ENCODE assay signal across 8 mouse cellular contexts in the genomic region with DNA sequence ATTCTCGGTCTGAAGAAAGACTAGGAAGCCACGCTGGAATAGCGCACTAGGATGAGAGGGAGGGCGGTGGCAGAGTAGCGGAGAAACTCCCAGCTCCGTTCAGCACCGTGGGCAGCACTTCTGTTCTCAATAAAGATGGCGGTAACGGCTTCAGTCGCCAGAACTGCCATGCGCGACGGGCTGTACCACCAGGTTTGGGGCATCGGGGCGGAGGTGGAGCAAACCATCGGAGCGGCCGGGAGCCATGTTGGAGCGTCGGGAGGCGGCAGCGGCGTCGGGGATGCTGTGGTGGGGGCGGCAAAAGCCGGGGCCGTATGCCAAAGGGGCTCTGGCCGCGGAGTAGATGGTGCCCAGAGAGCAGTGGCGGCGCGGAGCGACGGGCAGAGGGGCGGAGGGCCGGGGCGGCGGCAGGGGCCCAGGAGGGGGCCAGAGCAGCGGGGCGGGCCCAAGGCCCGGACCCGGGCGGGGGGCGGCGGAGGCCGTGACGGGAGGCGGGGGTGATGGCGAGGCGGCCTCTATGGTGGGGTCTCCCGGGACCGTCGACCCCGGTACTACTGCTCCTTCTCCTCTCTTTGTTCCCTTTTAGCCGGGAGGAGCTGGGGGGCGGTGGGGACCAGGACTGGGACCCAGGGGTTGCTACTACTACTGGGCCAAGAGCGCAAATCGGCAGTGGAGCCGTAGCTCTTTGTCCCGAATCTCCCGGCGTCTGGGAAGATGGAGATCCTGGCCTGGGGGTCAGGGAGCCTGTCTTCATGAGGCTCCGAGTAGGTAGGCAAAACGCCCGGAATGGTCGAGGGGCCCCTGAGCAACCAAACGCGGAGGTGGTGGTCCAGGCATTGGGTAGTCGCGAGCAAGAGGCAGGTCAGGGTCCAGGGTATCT. TPM values are rescaled to one million over a fixed set of nuclear protein-coding genes. Genes with fewer than 3 reads are reported as not detected.
DNase-seq lines count a peak whose midpoint lies in the region; ATAC-seq lines count a peak whose summit lies in the region.

Gene Celsr3, plus strand, starts transcription at position 501 of the 880 bp plus-strand sequence.

- peaks cover 10% of the 10 kb centered on the region for H3K4me1 ChIP-seq in kidney, embryonic 16.5 days (ENCODE audit: insufficient read depth, low read length)
- H3K4me1 ChIP-seq in embryonic facial prominence, embryonic 14.5 days (ENCODE audit: control insufficient read depth, insufficient read depth, low read length) = peaks cover 12% of the 10 kb centered on the region; the same call in 1 of the 2 replicates
- peaks cover 31% of the 10 kb centered on the region for H3K4me1 ChIP-seq in hindbrain, embryonic 16.5 days (ENCODE audit: control insufficient read depth, insufficient read depth, low read depth, low read length)
- H3K4me1 ChIP-seq in limb, embryonic 11.5 days (ENCODE audit: control insufficient read depth, insufficient read depth, low read length) = 0 out of 2 replicates have a peak, but pooled peaks cover 4% of the 10 kb centered on the region

- 4% methylated on average over 47 of the region's 70 CpGs for WGBS in kidney, embryonic 16.5 days
- 2% methylated on average over 43 of the region's 70 CpGs for WGBS in embryonic facial prominence, embryonic 14.5 days
- 1% methylated on average over 60 of the region's 70 CpGs for WGBS in hindbrain, embryonic 16.5 days
- 2% methylated on average over 60 of the region's 70 CpGs for WGBS in limb, embryonic 11.5 days

- ATAC-seq in kidney, embryonic 16.5 days (ENCODE audit: low FRiP score, low TSS enrichment) = peak; percentile 50
- ATAC-seq in embryonic facial prominence, embryonic 14.5 days (ENCODE audit: low read depth) = peak; percentile 67
- peak; percentile 53 for ATAC-seq in hindbrain, embryonic 16.5 days
- ATAC-seq in limb, embryonic 11.5 days (ENCODE audit: insufficient number of reproducible peaks, low FRiP score, low TSS enrichment, low read depth) = no peak

- H3K9ac ChIP-seq in kidney, embryonic 16.5 days (replicated peaks; ENCODE audit: low read length) = no peak within 1 kb of the TSS
- H3K9ac ChIP-seq in embryonic facial prominence, embryonic 14.5 days (ENCODE audit: low read depth, low read length) = no peak within 1 kb of the TSS
- H3K9ac ChIP-seq in hindbrain, embryonic 16.5 days (ENCODE audit: low read depth, low read length) = peak within 1 kb of the TSS; percentile 88
- H3K9ac ChIP-seq in limb, embryonic 11.5 days (ENCODE audit: low read length) = no peak within 1 kb of the TSS

- peak within 1 kb of the TSS; percentile 83 for H3K4me2 ChIP-seq in kidney, embryonic 16.5 days (replicated peaks; ENCODE audit: low read depth, low read length)
- H3K4me2 ChIP-seq in embryonic facial prominence, embryonic 14.5 days (ENCODE audit: low read depth, low read length) = peak within 1 kb of the TSS; percentile 83
- peak within 1 kb of the TSS; percentile 80 for H3K4me2 ChIP-seq in hindbrain, embryonic 16.5 days (ENCODE audit: low read length)
- peak within 1 kb of the TSS; percentile 70 for H3K4me2 ChIP-seq in limb, embryonic 11.5 days (ENCODE audit: low read depth, severe bottlenecking)

- H3K4me3 ChIP-seq in kidney, embryonic 16.5 days (ENCODE audit: low read length) = peak within 1 kb of the TSS; percentile 49
- H3K4me3 ChIP-seq in embryonic facial prominence, embryonic 14.5 days (ENCODE audit: low read depth, low read length) = peak within 1 kb of the TSS; percentile 44
- peak within 1 kb of the TSS; percentile 78 for H3K4me3 ChIP-seq in hindbrain, embryonic 16.5 days (ENCODE audit: low read length)
- peak within 1 kb of the TSS; percentile 29 for H3K4me3 ChIP-seq in limb, embryonic 11.5 days (ENCODE audit: low read depth, low read length)

- no peaks in the 10 kb centered on the region for H3K36me3 ChIP-seq in kidney, embryonic 16.5 days (ENCODE audit: insufficient read depth, low read length)
- H3K36me3 ChIP-seq in embryonic facial prominence, embryonic 14.5 days (ENCODE audit: control insufficient read depth, insufficient read depth, low read length) = no peaks in the 10 kb centered on the region
- H3K36me3 ChIP-seq in hindbrain, embryonic 16.5 days (ENCODE audit: control insufficient read depth, insufficient read depth, low read length) = peaks cover 23% of the 10 kb centered on the region
- no peaks in the 10 kb centered on the region for H3K36me3 ChIP-seq in limb, embryonic 11.5 days (ENCODE audit: control insufficient read depth, insufficient read depth, low read length)

- peaks cover 81% of the 10 kb centered on the region for H3K27me3 ChIP-seq in kidney, embryonic 16.5 days (ENCODE audit: insufficient read depth, low read length)
- peaks cover 80% of the 10 kb centered on the region for H3K27me3 ChIP-seq in embryonic facial prominence, embryonic 14.5 days (replicated peaks; ENCODE audit: control insufficient read depth, insufficient read depth, low read length)
- H3K27me3 ChIP-seq in hindbrain, embryonic 16.5 days (replicated peaks; ENCODE audit: control insufficient read depth, insufficient read depth, low read length) = peaks cover 2% of the 10 kb centered on the region
- peaks cover 70% of the 10 kb centered on the region for H3K27me3 ChIP-seq in limb, embryonic 11.5 days (ENCODE audit: control insufficient read depth, insufficient read depth, low read length)

- H3K27ac ChIP-seq in kidney, embryonic 16.5 days (ENCODE audit: low read length) = no peak within 1 kb of the TSS
- no peak within 1 kb of the TSS for H3K27ac ChIP-seq in embryonic facial prominence, embryonic 14.5 days (replicated peaks; ENCODE audit: low read depth, low read length)
- peak within 1 kb of the TSS; percentile 90 for H3K27ac ChIP-seq in hindbrain, embryonic 16.5 days (ENCODE audit: low read depth, low read length)
- H3K27ac ChIP-seq in limb, embryonic 11.5 days (replicated peaks; ENCODE audit: low read depth, low read length) = no peak within 1 kb of the TSS

- intact Hi-C loops in gastrocnemius, postnatal 14 days (cut with DNase I; ENCODE audit: low total_unique reads) = no loop called here

- DNase-seq in kidney, adult 11 months = no peak
- peak; percentile 98 for DNase-seq in brain, adult 2 months (ENCODE audit: low read depth, low spot score)
- DNase-seq in embryonic facial prominence, embryonic 14.5 days (ENCODE audit: low spot score) = peak; percentile 93
- DNase-seq in limb, embryonic 11.5 days (ENCODE audit: low spot score) = peak; percentile 88
- DNase-seq in neural tube, embryonic 10.5 days (ENCODE audit: extremely low spot score, low spot score) = peak; percentile 79
- DNase-seq in gastrocnemius, postnatal 14 days = no peak

- H3K9me3 ChIP-seq in kidney, embryonic 16.5 days (ENCODE audit: low read length) = no peaks in the 10 kb centered on the region
- no peaks in the 10 kb centered on the region for H3K9me3 ChIP-seq in embryonic facial prominence, embryonic 14.5 days (ENCODE audit: control insufficient read depth, low read length)
- no peaks in the 10 kb centered on the region for H3K9me3 ChIP-seq in hindbrain, embryonic 16.5 days (ENCODE audit: control insufficient read depth, low read length)
- H3K9me3 ChIP-seq in limb, embryonic 11.5 days (ENCODE audit: control insufficient read depth, low read length) = no peaks in the 10 kb centered on the region

RNA-seq across cellular contexts. Expression of gene Celsr3, which starts in this region (rescaled TPM):
- 0.12 and 0.26 TPM in 2 replicates for polyA plus RNA-seq in kidney, embryonic 16.5 days (2015; fragmentation: Nextera tagmentation; extraction: Ambion mirVana)
- polyA plus RNA-seq in embryonic facial prominence, embryonic 14.5 days (2014; fragmentation: Nextera tagmentation; extraction: Ambion mirVana) = 0.66 and 0.70 TPM in 2 replicates
- 11.6 and 12.8 TPM in 2 replicates for polyA plus RNA-seq in hindbrain, embryonic 16.5 days (2015; fragmentation: Nextera tagmentation; extraction: Ambion mirVana)
- 0.10 and 0.20 TPM in 2 replicates for polyA plus RNA-seq in limb, embryonic 11.5 days (2014; fragmentation: Nextera tagmentation; extraction: Ambion mirVana)
- under 1 TPM; 0.18 to 0.24 TPM for total RNA-seq in gastrocnemius, postnatal 14 days (2021)

Comparison
In these comparisons a context has a peak if more than half of its experiments do, and no peak if none do; other contexts are left out.
1. Peak in ATAC-seq, H3K4me3 ChIP-seq and H3K4me2 ChIP-seq in kidney, embryonic 16.5 days; RNA of the gene not detected or under 1 TPM.
2. Peak in DNase-seq, ATAC-seq, H3K4me3 ChIP-seq and H3K4me2 ChIP-seq in embryonic facial prominence, embryonic 14.5 days; RNA of the gene not detected or under 1 TPM.
3. Peak in DNase-seq, H3K4me3 ChIP-seq and H3K4me2 ChIP-seq in limb, embryonic 11.5 days; RNA of the gene not detected or under 1 TPM.
4. DNase-seq: peak in brain, adult 2 months (single experiment) and neural tube, embryonic 10.5 days (single experiment); none in kidney, adult 11 months (single experiment) and gastrocnemius, postnatal 14 days (single experiment).
5. Peak in every context shown above with its lines, with median percentiles within 50 percentile points of each other: H3K4me2 ChIP-seq and H3K4me3 ChIP-seq.